Mouse (Mus musculus) embryonic facial prominence, embryonic 14.5 days (tissue): Measurements from ENCODE around the gene Mrps6. TPM values are rescaled to one million over a fixed set of nuclear protein-coding genes. Genes with fewer than 3 reads are reported as not detected.
"Not testable (repeated sequence)": the region's sequence is repeated elsewhere in the genome, so short reads cannot be mapped to it uniquely, and the experiment has no call there.

Experiments used
- ATAC-seq: fragments of 200-750 bp; cut with Nextera tagmentation; 2 replicates; pipeline ENCODE4 v1.8.0; 2017; ENCODE audit warnings: low read depth, moderate number of reproducible peaks, moderate TSS enrichment
- DNase-seq: peaks from one replicate; pipeline ENCODE4 v3.0.0-alpha.2; 2015; ENCODE audit warnings: low spot score
- H3K27ac ChIP-seq: fragments of 300-500 bp; sonication (generic); replicated peaks from 2 replicates; pipeline ENCODE4 v1.5.1; 2014; ENCODE audit warnings: low read depth, mild to moderate bottlenecking, low read length, moderate library complexity
- H3K27me3 ChIP-seq: fragments of 300-500 bp; sonication (generic); replicated peaks from 2 replicates; pipeline ENCODE4 v1.6.1; 2014; ENCODE audit warnings: low read length; ENCODE audit not compliant: control insufficient read depth, insufficient read depth
- H3K36me3 ChIP-seq: fragments of 300-500 bp; sonication (generic); 2 replicates; pipeline ENCODE4 v1.6.1; 2014; ENCODE audit warnings: low read length, mixed read lengths; ENCODE audit not compliant: control insufficient read depth, insufficient read depth
- H3K4me1 ChIP-seq: fragments of 300-500 bp; sonication (generic); 2 replicates; pipeline ENCODE4 v1.6.1; 2014; ENCODE audit warnings: antibody characterized with exemption, low read length; ENCODE audit not compliant: control insufficient read depth, insufficient read depth
- H3K4me2 ChIP-seq: fragments of 300-500 bp; sonication (generic); 2 replicates; pipeline ENCODE4 v1.6.1; 2014; ENCODE audit warnings: low read depth, mild to moderate bottlenecking, low read length, moderate library complexity, mixed read lengths
- H3K4me3 ChIP-seq: fragments of 300-500 bp; sonication (generic); 2 replicates; pipeline ENCODE4 v1.5.1; 2014; ENCODE audit warnings: low read depth, mild to moderate bottlenecking, low read length
- H3K9ac ChIP-seq: fragments of 300-500 bp; sonication (generic); 2 replicates; pipeline ENCODE4 v1.6.1; 2014; ENCODE audit warnings: low read depth, mild to moderate bottlenecking, low read length, moderate library complexity, mixed read lengths
- H3K9me3 ChIP-seq: fragments of 300-500 bp; sonication (generic); 2 replicates; pipeline ENCODE4 v1.6.1; 2016; ENCODE audit warnings: low read length; ENCODE audit not compliant: control insufficient read depth
- WGBS: fragments of 180-500 bp; shearing (Covaris S2); extraction: QIAGEN DNeasy Blood & Tissue Kit; methylation state at CpG from one replicate; pipeline ENCODE4 v1.1.7; 2014; 5-methylcytosine and 5-hydroxymethylcytosine counted together
- polyA plus RNA-seq: library from polyadenylated mRNA; unstranded; fragments of >200 nt; fragmentation: Nextera tagmentation; extraction: Ambion mirVana; gene quantifications from 2 replicates; pipeline ENCODE4 v1.2.1, GENCODE M21; 2014

Mrps6 gene
- polyA plus RNA-seq, 1 experiment from 2014 or later = 113 TPM

DNA sequence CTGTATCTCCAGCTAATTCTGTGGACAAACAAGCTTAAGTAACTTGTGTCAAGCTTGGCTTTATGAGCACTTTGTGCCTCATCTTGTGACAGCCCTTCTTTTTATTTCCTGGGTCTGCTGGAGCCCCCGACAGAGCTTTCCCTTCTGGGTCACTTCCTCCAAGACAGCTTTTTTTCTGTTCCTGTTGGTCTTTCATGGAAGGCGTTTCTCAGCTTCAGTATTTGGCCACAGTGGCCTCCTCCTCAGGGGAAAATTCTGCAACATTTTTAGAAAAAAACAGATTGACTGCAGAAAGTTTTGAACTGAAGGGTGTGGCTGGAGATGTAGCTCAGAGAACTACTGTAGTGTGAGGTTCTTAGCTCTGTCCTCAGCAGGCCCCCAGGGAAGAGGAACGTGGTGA is 31.2 kb downstream of the Mrps6 start:
- Histone ChIP-seq H3K4me2 (no peak overlapping the region), H3K4me1 (no peaks in the 10 kb centered on the region), H3K4me3 (no peak overlapping the region), H3K27me3 (no peaks in the 10 kb centered on the region), H3K27ac (no peak overlapping the region), H3K9me3 (no peaks in the 10 kb centered on the region), H3K9ac (no peak overlapping the region), H3K36me3 (no peaks in the 10 kb centered on the region)
- 56% methylated on average over 3 of the region's 3 CpGs for WGBS
- no peak for DNase-seq
- ATAC-seq = no peak

DNA sequence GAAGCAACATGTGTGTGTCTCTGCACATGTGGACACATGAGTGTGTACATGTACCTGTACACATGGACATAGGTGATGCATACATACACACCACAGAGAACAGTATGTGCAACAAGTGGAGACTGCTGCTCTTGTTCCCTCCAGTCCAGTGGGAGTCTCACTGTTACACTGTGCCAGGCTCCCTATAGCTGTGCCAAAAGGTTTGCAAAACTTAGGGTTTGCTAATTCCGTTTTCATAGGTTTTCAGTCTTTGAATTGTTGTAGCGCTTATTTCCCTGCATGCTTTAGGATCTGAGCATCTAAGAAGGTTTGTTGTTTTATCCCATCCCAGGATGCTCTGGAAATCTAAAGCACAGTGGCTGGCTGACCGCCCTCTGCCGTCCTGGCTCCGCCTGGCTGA is 33.8 kb downstream of the Mrps6 start:
- ATAC-seq (no peak), DNase-seq (no peak)
- no peak overlapping the region for H3K4me3 ChIP-seq
- 87% methylated on average over 5 of the region's 5 CpGs for WGBS
- no peaks in the 10 kb centered on the region for H3K9me3 ChIP-seq
- H3K27me3 ChIP-seq = no peaks in the 10 kb centered on the region
- H3K4me2 ChIP-seq = no peak overlapping the region
- H3K27ac ChIP-seq = no peak overlapping the region
- no peaks in the 10 kb centered on the region for H3K36me3 ChIP-seq
- H3K9ac ChIP-seq = no peak overlapping the region
- no peaks in the 10 kb centered on the region for H3K4me1 ChIP-seq

- Histone ChIP-seq H3K9me3 (no peaks in the 10 kb centered on the region), H3K4me1 (peaks cover 11% of the 10 kb centered on the region; the same call in 1 of the 2 replicates), H3K4me2 (no peak overlapping the region), H3K4me3 (no peak overlapping the region), H3K27ac (no peak overlapping the region; the same call in 1 of the 2 replicates), H3K36me3 (peaks cover 14% of the 10 kb centered on the region; the same call in 1 of the 2 replicates), H3K27me3 (no peaks in the 10 kb centered on the region), H3K9ac (no peak overlapping the region)
- DNase-seq = peak; percentile 62
- WGBS = 60% methylated on average over 10 of the region's 10 CpGs
- ATAC-seq = peak; percentile 55; the same call in 1 of the 2 replicates
Measured at GRCm38 (mm10) chr16:92098351-92099051, 40.4 kb downstream of the Mrps6 start.

DNA sequence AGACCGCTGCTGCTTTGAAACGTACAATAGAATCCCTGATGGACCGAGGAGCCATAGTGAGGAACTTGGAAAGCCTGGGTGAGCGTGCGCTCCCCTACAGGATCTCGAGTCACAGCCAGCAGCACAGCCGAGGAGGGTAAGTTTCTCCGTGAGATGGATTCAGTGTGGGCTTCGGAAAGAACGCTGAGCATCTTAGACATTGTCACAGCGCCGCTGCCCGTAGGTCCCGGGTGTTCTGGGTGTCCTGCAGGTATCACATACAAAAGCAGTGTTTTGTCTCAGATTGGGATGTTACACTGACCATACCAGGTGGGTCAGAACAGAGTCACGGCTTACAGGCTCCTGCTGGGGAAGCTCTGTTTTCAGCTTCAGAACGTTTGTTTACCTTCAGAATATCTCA is 41.5 kb downstream of the Mrps6 start:
- Histone ChIP-seq H3K4me2 (no peak overlapping the region), H3K9me3 (no peaks in the 10 kb centered on the region), H3K9ac (no peak overlapping the region), H3K4me1 (peaks cover 15% of the 10 kb centered on the region; the same call in 1 of the 2 replicates), H3K4me3 (no peak overlapping the region), H3K36me3 (peaks cover 14% of the 10 kb centered on the region; the same call in 1 of the 2 replicates), H3K27ac (no peak overlapping the region), H3K27me3 (no peaks in the 10 kb centered on the region)
- 77% methylated on average over 16 of the region's 16 CpGs for WGBS
- ATAC-seq (no peak), DNase-seq (no peak)

DNA sequence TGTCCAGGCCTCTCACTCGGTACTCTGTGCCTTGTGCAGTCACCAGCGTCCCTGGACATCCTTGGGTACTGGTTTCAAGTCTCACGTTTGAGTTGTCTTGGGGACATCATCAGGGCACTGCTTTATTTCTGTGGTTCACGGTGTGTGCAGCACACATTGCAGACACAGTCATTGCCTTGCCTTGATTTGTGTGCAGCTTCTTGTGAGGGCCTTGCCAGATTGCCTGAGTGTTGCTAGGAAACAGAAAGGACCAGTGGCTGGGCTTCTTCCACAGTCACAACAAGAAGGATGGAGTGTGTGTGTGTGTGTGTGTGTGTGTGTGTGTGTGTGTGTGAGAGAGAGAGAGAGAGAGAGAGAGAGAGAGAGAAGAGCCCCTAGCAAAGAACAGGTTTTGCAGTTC is 42.0 kb downstream of the Mrps6 start:
- Histone ChIP-seq H3K4me3 (no peak overlapping the region), H3K9me3 (no peaks in the 10 kb centered on the region), H3K4me1 (peaks cover 15% of the 10 kb centered on the region; the same call in 1 of the 2 replicates), H3K9ac (no peak overlapping the region), H3K27ac (no peak overlapping the region), H3K4me2 (no peak overlapping the region), H3K27me3 (no peaks in the 10 kb centered on the region), H3K36me3 (peaks cover 14% of the 10 kb centered on the region; the same call in 1 of the 2 replicates)
- ATAC-seq = 0 out of 2 replicates have a peak, but pooled peaks have one; percentile 17
- 75% methylated on average over 4 of the region's 4 CpGs for WGBS
- DNase-seq = no peak

DNA sequence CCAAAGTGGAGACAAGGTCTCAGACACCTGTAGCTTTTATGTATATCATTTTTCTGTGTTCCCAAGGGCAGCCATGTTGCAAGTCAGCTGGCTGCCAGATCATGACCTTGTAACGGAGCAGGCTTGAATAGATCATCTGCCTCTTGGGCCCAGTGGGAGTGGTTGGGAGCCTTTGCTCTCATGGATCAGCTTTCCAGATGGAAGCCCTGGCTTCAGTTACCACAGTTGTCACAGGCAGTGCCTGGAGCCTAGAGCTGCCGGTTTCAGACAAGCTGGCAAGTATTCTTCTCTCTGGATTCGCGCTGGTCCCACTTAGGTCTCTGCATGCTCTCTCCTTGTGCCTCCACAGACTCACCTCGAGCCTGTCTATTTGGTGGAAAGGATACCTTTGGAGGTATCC is 44.0 kb downstream of the Mrps6 start:
- no peak overlapping the region for H3K9ac ChIP-seq
- ATAC-seq (no peak), DNase-seq (peak; percentile 48)
- no peaks in the 10 kb centered on the region for H3K9me3 ChIP-seq
- no peak overlapping the region for H3K4me2 ChIP-seq
- H3K27me3 ChIP-seq = no peaks in the 10 kb centered on the region
- 70% methylated on average over 5 of the region's 5 CpGs for WGBS
- H3K36me3 ChIP-seq = peaks cover 14% of the 10 kb centered on the region; the same call in 1 of the 2 replicates
- peaks cover 15% of the 10 kb centered on the region; the same call in 1 of the 2 replicates for H3K4me1 ChIP-seq
- H3K4me3 ChIP-seq = no peak overlapping the region
- no peak overlapping the region for H3K27ac ChIP-seq

GRCm38 (mm10) chr16:92102931-92103330 is 44.9 kb downstream of the Mrps6 start:
- not testable (repeated sequence) for H3K4me3 ChIP-seq, H3K27ac ChIP-seq, H3K4me2 ChIP-seq, DNase-seq, H3K27me3 ChIP-seq, H3K9ac ChIP-seq, H3K9me3 ChIP-seq, ATAC-seq
- H3K4me1 ChIP-seq = peaks cover 15% of the 10 kb centered on the region; the same call in 1 of the 2 replicates
- WGBS = 95% methylated on average over 6 of the region's 7 CpGs
- H3K36me3 ChIP-seq = peaks cover 14% of the 10 kb centered on the region; the same call in 1 of the 2 replicates

GRCm38 (mm10) chr16:92103572-92104331 is 45.7 kb downstream of the Mrps6 start:
- no peak overlapping the region for H3K27ac ChIP-seq
- H3K9me3 ChIP-seq = no peaks in the 10 kb centered on the region
- H3K27me3 ChIP-seq = no peaks in the 10 kb centered on the region
- peaks cover 14% of the 10 kb centered on the region; the same call in 1 of the 2 replicates for H3K36me3 ChIP-seq
- H3K4me2 ChIP-seq = no peak overlapping the region
- ATAC-seq = 0 out of 2 replicates have a peak, but pooled peaks have one; percentile 42
- WGBS = 55% methylated on average over 9 of the region's 9 CpGs
- H3K4me3 ChIP-seq = no peak overlapping the region
- no peak for DNase-seq
- peaks cover 15% of the 10 kb centered on the region; the same call in 1 of the 2 replicates for H3K4me1 ChIP-seq
- H3K9ac ChIP-seq = no peak overlapping the region
